Mouse (Mus musculus) left cerebral cortex, adult 18-20 months (tissue): ENCODE results near the gene Carmil3. TPM values are rescaled to one million over a fixed set of nuclear protein-coding genes. Genes with fewer than 3 reads are reported as not detected.

Experiments used
- DNase-seq, 2 experiments: peaks; one replicate each; pipeline ENCODE4 v3.0.0; 2021 to 2022; ENCODE audit warnings: low spot score in 2 of 2, mixed read lengths in 1 of 2
- long read RNA-seq, 2 experiments: library from polyadenylated mRNA; stranded (forward); transcript quantifications; one replicate each; pipeline ENCODE4 v2.0.0; 2021
- total RNA-seq, 2 experiments: library from RNA; stranded (reverse); gene quantifications; 2 replicates each; pipeline ENCODE4 v1.2.3; 2021

Carmil3 gene
- 10 to 100 TPM; 38.0 to 49.1 TPM for total RNA-seq
- long read RNA-seq, experiment 1, full-length matches to known transcripts = 1 of 22 reads
- long read RNA-seq, experiment 1, partial matches to known transcripts = 6 of 22 reads
- long read RNA-seq, experiment 1, other reads (novel, unspliced or antisense) = 15 of 22 reads
- long read RNA-seq, experiment 2, full-length matches to known transcripts = 1 of 14 reads
- long read RNA-seq, experiment 2, partial matches to known transcripts = 6 of 14 reads
- long read RNA-seq, experiment 2, other reads (novel, unspliced or antisense) = 7 of 14 reads

DNA sequence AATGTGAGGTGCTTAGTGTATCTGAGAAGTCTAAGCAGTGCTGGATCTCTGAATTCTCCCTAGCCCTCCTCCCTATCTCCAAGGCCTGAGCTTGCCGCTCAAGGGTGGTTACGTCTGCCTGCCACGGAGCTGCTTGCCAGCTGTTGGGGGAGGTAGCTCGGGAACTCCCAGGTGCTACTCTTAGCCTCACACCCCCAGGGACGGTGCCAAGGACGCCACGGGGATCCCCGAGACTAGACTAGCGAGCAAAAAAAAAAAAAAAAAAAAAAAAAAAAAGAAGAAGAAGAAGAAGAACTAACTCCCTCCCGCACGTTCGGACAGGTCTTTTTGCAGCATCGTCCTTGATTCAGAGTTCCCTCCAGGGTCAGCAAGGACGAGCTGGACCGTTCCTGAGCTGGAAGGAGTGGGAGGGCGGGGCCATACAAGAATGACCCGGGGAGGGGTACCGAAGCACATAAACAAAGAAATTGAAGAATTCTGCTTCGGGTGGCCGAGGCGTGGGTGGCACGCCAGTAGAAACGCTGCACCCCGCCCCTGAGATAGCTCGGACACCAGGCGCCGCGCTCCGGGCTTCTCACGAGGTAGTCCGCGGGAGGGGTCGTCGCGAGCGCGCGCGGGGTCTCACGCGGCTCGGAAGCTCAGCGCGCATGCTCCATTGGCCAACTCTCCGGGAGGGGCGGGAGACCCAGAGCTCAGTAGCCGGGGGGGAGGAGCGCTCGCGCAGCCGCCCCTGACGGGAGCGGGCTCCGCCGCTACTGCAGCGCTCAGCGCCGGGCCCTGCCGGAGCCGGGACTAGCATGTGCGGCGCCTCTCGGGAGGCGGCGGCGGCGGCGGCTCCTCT, at the start of gene Carmil3:
TSS of gene Carmil3 (plus strand) at position 291 of the 841 bp plus-strand sequence.
- DNase-seq = peak; percentile 74 to 85

GRCm38 (mm10) chr14:55457693-55458092, 32.8 kb upstream of the Carmil3 start:
- DNase-seq = no peak

DNA sequence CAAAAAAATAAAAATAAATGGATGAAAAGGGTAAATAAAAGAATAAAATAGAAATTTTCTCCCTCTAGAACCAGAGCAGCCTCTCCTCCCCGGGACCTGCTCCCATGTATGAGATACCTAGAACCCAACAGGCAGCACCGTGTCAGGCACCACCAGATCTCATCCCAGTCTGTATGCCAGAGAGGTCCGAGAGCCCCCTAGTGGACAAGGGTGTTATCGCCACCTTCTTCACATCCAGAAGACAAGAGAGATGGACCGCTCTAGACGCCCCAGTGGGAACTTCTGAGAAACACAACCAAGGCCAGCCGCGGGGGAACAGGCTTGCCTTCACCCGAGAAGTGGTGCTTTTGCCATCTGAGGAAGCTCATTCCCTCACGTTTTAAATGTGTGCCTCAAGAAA, 32.2 kb upstream of the Carmil3 start:
- peak; percentile 68 to 79 for DNase-seq

- DNase-seq = no peak
Measured at GRCm38 (mm10) chr14:55458761-55459160, 31.7 kb upstream of the Carmil3 start.

GRCm38 (mm10) chr14:55459796-55460195, 30.7 kb upstream of the Carmil3 start:
- DNase-seq = no peak

DNA sequence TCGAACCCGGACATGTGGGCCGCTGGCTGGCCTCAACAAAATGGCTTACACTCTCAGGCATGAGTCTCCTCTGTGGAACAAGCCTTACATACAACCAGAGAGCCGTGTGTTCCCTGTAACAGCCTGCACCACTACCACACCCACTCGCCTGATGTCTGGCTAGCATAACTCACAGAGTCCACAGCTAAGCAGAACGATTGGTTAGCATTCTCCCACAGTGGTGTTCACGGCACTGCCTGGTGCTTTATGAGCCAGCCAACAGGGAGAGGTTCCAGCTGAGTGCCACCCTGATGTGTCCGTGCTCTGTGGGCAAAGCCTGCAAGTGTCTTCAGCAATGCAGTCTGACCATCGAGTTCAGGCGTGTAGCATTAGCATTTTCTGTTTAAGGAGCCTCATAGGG, 30.2 kb upstream of the Carmil3 start:
- DNase-seq = peak; percentile 31 to 34

DNA sequence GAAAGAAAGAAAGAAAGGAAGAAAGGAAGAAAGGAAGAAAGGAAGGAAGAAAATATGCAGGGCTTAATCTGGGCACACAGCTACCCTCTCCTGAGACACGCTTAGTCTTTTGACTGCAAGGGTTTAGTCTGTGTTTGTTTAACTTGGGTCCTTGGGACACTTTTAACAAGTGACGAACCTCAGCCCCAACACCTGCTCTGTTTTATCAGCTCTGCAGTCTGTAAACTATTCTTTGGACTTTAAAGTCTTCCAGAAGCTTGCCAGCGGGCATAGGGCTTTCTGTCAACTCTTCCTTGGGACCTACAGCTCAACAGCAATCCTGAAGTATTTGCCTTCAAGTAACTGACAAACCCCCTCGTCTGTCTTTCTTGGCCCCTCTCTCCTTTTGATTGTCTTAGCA, 28.7 kb upstream of the Carmil3 start:
- no peak for DNase-seq

DNA sequence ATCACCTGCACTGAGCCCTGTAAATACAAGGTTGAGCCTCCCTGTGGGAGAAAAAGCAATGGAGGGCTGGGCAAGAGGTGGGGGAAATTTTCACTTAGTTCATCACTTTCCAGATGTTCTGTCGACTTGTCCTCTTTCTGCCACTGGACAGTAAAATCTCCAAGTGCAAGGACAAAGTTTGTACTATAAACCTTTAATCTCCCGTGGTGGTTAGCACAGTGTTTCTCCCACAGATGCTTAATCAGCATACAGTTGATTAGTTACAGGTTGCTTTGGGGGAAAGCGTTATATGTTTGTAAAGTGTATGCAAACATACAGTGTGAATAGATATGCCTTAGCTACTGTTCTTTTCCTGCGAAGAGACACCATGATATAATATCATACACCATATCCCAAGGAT, 24.0 kb upstream of the Carmil3 start:
- DNase-seq = no peak

DNA sequence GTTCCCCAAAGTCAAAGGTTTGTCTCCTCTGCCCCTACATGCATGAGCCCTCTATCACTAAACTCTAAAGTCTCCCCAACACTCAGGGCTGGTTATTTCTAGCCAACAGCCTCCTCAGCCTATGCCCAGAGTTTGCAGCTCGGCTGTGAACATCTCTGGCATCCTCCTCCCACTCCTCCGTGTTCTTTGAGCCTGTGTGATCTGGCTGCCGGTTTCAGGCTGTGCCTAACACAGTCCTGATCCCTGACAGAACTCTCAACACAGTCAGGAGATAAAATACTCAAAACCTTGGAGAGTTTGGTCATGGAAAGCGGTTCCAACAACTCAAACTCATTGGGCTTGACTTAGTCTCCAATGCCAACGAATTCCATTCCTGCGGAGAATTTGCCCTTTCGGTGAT, 23.3 kb upstream of the Carmil3 start:
- DNase-seq = peak in 1 of 2 experiments; percentile 31

DNA sequence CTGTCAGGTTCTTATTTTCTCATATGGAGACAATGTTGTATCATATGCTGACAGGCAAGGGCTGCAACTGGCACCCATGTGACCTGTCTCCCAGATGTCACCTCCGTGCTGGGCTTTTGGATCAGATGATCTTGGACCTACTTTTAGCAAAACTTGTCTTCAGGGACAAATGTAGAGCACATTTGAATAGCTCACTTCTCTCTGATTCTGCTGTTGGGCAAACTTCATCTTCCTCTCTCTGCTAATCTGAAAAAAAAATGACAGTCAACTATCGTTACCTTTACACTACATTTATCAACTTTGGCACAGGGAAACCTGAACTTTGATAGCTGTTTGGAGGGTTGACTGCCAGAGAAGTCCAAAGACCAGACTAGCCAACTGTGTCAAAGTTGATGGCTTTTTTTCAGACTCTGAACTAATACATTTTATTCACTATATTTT, 22.1 kb upstream of the Carmil3 start:
- DNase-seq = no peak

GRCm38 (mm10) chr14:55469041-55469440, 21.4 kb upstream of the Carmil3 start:
- DNase-seq = no peak

GRCm38 (mm10) chr14:55469821-55470220, 20.6 kb upstream of the Carmil3 start:
- DNase-seq = no peak

- DNase-seq = no peak
Measured at GRCm38 (mm10) chr14:55470806-55471205, 19.6 kb upstream of the Carmil3 start.

DNA sequence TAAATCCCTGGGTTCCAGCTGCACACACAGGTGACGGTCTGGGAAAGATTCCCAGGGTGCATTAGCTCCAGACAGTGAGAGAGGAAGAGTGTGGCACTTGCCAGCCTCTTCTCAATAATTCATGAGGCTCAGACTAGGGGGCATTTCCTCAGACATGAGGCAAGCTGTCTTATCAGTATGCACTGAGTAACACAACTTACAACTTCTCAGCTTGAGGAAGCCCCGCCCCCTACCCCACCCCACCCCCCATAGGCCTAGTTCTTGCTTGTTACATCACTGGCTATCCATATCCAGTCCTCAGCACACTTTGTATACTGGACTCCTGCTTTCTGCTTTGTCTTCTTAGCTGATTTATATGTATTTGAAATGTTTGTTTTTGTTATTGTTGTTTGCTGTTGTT, 14.8 kb upstream of the Carmil3 start:
- no peak for DNase-seq

DNA sequence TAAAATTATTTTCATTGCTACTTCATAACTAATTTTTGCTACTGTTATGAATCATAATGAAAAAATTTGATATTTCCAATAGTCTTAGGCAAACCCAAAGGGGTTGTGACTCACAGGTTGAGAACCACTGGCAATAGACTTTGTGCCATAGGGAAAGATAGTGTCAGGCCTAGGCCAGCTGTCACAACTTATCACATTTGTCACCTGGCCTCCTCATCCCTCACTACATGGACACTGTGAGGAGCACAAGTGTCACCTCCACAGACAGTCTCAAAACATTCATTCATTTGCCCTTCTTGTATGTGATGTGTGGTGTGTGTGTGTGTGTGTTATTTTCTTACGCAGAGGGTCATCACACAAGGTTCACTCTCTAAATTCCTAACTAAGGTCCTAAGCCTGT, 13.0 kb upstream of the Carmil3 start:
- DNase-seq = no peak

GRCm38 (mm10) chr14:55477829-55478228, 12.6 kb upstream of the Carmil3 start:
- no peak for DNase-seq

DNA sequence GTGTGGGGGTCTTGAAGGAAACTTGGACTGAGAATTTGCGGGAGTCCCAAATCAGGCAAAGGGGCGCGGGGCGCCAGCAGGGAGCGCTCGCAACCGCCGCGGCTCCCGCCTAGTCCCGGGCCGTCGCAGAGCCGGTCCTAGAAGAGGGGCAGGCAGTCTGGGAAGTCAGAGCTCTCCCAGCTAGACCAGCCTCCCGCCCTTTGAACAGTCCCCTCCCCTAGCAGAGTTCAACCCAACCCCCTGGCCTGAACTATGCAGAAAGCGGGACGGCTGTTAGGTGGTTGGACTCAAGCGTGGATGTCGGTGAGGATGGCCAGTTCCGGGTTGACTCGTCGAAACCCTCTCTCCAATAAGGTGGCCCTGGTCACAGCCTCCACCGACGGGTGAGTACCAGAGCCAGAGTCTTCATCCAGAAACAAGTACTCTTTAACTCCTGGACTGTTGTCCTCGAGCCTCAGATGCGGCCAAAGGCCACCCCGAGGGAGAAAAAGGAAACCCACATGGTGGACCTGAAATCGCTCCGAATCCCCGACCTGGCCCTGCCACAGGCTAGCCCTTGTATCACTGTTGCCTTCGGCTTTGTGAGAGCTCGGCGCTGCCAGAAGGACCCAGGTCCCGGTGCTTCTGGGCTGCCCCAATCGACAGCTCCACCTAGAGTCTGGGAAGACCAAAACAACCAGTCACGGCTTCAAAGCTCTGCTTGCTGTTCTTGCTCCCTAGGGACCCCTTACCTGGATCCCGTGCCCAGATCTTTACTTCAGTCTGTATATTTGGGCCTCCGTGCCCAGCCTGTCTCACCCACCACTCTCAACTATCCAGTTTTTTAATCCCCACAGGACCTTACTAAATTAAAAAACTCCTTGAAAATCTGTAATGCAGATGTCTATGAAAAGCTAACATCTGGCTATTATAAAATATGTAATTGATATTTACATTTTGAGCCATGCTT, 11.5 kb upstream of the Carmil3 start, which contains the start of gene Dhrs4:
TSS of gene Dhrs4 (plus strand) at position 108 of the 949 bp plus-strand sequence.
- DNase-seq = peak; percentile 67 to 75

- no peak for DNase-seq
Measured at GRCm38 (mm10) chr14:55479629-55480028, 10.8 kb upstream of the Carmil3 start.

GRCm38 (mm10) chr14:55484430-55485085, 5.9 kb upstream of the Carmil3 start:
- no peak for DNase-seq

GRCm38 (mm10) chr14:55486836-55487235, 3.6 kb upstream of the Carmil3 start:
- no peak for DNase-seq
